Mouse (Mus musculus) embryonic facial prominence, embryonic 14.5 days (tissue): ENCODE results near the gene Wfdc17. TPM values are rescaled to one million over a fixed set of nuclear protein-coding genes. Genes with fewer than 3 reads are reported as not detected.
A peak's percentile ranks its signal among the peaks of the same experiment; 100 is the strongest.

Experiments
- ATAC-seq: fragments of 200-750 bp; cut with Nextera tagmentation; 2 replicates; pipeline ENCODE4 v1.8.0; 2017; ENCODE audit warnings: low read depth, moderate number of reproducible peaks, moderate TSS enrichment
- DNase-seq: peaks from one replicate; pipeline ENCODE4 v3.0.0-alpha.2; 2015; ENCODE audit warnings: low spot score
- H3K27ac ChIP-seq: fragments of 300-500 bp; sonication (generic); replicated peaks from 2 replicates; pipeline ENCODE4 v1.5.1; 2014; ENCODE audit warnings: low read depth, mild to moderate bottlenecking, low read length, moderate library complexity
- H3K27me3 ChIP-seq: fragments of 300-500 bp; sonication (generic); replicated peaks from 2 replicates; pipeline ENCODE4 v1.6.1; 2014; ENCODE audit warnings: low read length; ENCODE audit not compliant: control insufficient read depth, insufficient read depth
- H3K36me3 ChIP-seq: fragments of 300-500 bp; sonication (generic); 2 replicates; pipeline ENCODE4 v1.6.1; 2014; ENCODE audit warnings: low read length, mixed read lengths; ENCODE audit not compliant: control insufficient read depth, insufficient read depth
- H3K4me1 ChIP-seq: fragments of 300-500 bp; sonication (generic); 2 replicates; pipeline ENCODE4 v1.6.1; 2014; ENCODE audit warnings: antibody characterized with exemption, low read length; ENCODE audit not compliant: control insufficient read depth, insufficient read depth
- H3K4me2 ChIP-seq: fragments of 300-500 bp; sonication (generic); 2 replicates; pipeline ENCODE4 v1.6.1; 2014; ENCODE audit warnings: low read depth, mild to moderate bottlenecking, low read length, moderate library complexity, mixed read lengths
- H3K4me3 ChIP-seq: fragments of 300-500 bp; sonication (generic); 2 replicates; pipeline ENCODE4 v1.5.1; 2014; ENCODE audit warnings: low read depth, mild to moderate bottlenecking, low read length
- H3K9ac ChIP-seq: fragments of 300-500 bp; sonication (generic); 2 replicates; pipeline ENCODE4 v1.6.1; 2014; ENCODE audit warnings: low read depth, mild to moderate bottlenecking, low read length, moderate library complexity, mixed read lengths
- H3K9me3 ChIP-seq: fragments of 300-500 bp; sonication (generic); 2 replicates; pipeline ENCODE4 v1.6.1; 2016; ENCODE audit warnings: low read length; ENCODE audit not compliant: control insufficient read depth
- WGBS: fragments of 180-500 bp; shearing (Covaris S2); extraction: QIAGEN DNeasy Blood & Tissue Kit; methylation state at CpG from one replicate; pipeline ENCODE4 v1.1.7; 2014; 5-methylcytosine and 5-hydroxymethylcytosine counted together
- polyA plus RNA-seq: library from polyadenylated mRNA; unstranded; fragments of >200 nt; fragmentation: Nextera tagmentation; extraction: Ambion mirVana; gene quantifications from 2 replicates; pipeline ENCODE4 v1.2.1, GENCODE M21; 2014

Wfdc17 gene
- polyA plus RNA-seq, 1 experiment from 2014 or later = 4.9 TPM

- Histone ChIP-seq H3K4me2 (no peak overlapping the region), H3K9ac (no peak overlapping the region), H3K36me3 (no peaks in the 10 kb centered on the region), H3K9me3 (no peaks in the 10 kb centered on the region), H3K4me1 (no peaks in the 10 kb centered on the region), H3K27ac (no peak overlapping the region), H3K27me3 (no peaks in the 10 kb centered on the region), H3K4me3 (no peak overlapping the region)
- WGBS = 58% methylated on average over 1 of the region's 1 CpGs
- ATAC-seq (no peak), DNase-seq (no peak)
Observed at GRCm38 (mm10) chr11:83692008-83692407, 11.8 kb upstream of the Wfdc17 start.

GRCm38 (mm10) chr11:83708715-83709114 lies 4.9 kb downstream of the Wfdc17 start, which contains the start of gene Wfdc18:
Gene Wfdc18, plus strand, starts transcription at chr11:83709015.
- Histone ChIP-seq H3K4me1 (no peaks in the 10 kb centered on the region), H3K4me2 (no peak within 1 kb of the TSS), H3K27me3 (no peaks in the 10 kb centered on the region), H3K9me3 (no peaks in the 10 kb centered on the region), H3K4me3 (no peak within 1 kb of the TSS), H3K27ac (no peak within 1 kb of the TSS), H3K36me3 (no peaks in the 10 kb centered on the region), H3K9ac (no peak within 1 kb of the TSS)
- WGBS = 65% methylated on average over 4 of the region's 4 CpGs
- DNase-seq (no peak), ATAC-seq (no peak)

GRCm38 (mm10) chr11:83709683-83710082 lies 5.9 kb downstream of the Wfdc17 start:
- 84% methylated on average over 5 of the region's 5 CpGs for WGBS
- Histone ChIP-seq H3K9ac (no peak overlapping the region), H3K4me1 (no peaks in the 10 kb centered on the region), H3K4me2 (no peak overlapping the region), H3K9me3 (no peaks in the 10 kb centered on the region), H3K27me3 (no peaks in the 10 kb centered on the region), H3K4me3 (no peak overlapping the region), H3K27ac (no peak overlapping the region), H3K36me3 (no peaks in the 10 kb centered on the region)
- DNase-seq (no peak), ATAC-seq (no peak)

- H3K36me3 ChIP-seq = no peaks in the 10 kb centered on the region
- H3K4me3 ChIP-seq = no peak overlapping the region
- DNase-seq = no peak
- H3K9me3 ChIP-seq = no peaks in the 10 kb centered on the region
- no peaks in the 10 kb centered on the region for H3K4me1 ChIP-seq
- no peak for ATAC-seq
- 64% methylated on average over 1 of the region's 1 CpGs for WGBS
- no peak overlapping the region for H3K9ac ChIP-seq
- H3K4me2 ChIP-seq = no peak overlapping the region
- no peak overlapping the region for H3K27ac ChIP-seq
- no peaks in the 10 kb centered on the region for H3K27me3 ChIP-seq
Observed at GRCm38 (mm10) chr11:83712671-83713070, 8.9 kb downstream of the Wfdc17 start.

GRCm38 (mm10) chr11:83713925-83714324 lies 10.1 kb downstream of the Wfdc17 start:
- H3K36me3 ChIP-seq = no peaks in the 10 kb centered on the region
- H3K9ac ChIP-seq = no peak overlapping the region
- no peak overlapping the region for H3K27ac ChIP-seq
- 80% methylated on average over 2 of the region's 2 CpGs for WGBS
- DNase-seq = no peak
- no peak overlapping the region for H3K4me2 ChIP-seq
- H3K27me3 ChIP-seq = no peaks in the 10 kb centered on the region
- no peaks in the 10 kb centered on the region for H3K9me3 ChIP-seq
- H3K4me3 ChIP-seq = no peak overlapping the region
- H3K4me1 ChIP-seq = no peaks in the 10 kb centered on the region
- no peak for ATAC-seq

- Histone ChIP-seq H3K9ac (no peak overlapping the region), H3K4me2 (no peak overlapping the region), H3K4me3 (no peak overlapping the region), H3K4me1 (no peaks in the 10 kb centered on the region), H3K9me3 (no peaks in the 10 kb centered on the region), H3K27me3 (no peaks in the 10 kb centered on the region), H3K36me3 (no peaks in the 10 kb centered on the region), H3K27ac (no peak overlapping the region)
- no peak for ATAC-seq
- 82% methylated on average over 6 of the region's 6 CpGs for WGBS
- no peak for DNase-seq
Observed at GRCm38 (mm10) chr11:83717042-83717665, 13.4 kb downstream of the Wfdc17 start.

GRCm38 (mm10) chr11:83720766-83721165 lies 17.0 kb downstream of the Wfdc17 start:
- Histone ChIP-seq H3K4me3 (no peak overlapping the region), H3K9ac (no peak overlapping the region), H3K4me1 (no peaks in the 10 kb centered on the region), H3K36me3 (no peaks in the 10 kb centered on the region), H3K27me3 (no peaks in the 10 kb centered on the region), H3K9me3 (no peaks in the 10 kb centered on the region), H3K4me2 (no peak overlapping the region), H3K27ac (no peak overlapping the region)
- ATAC-seq = no peak
- DNase-seq = no peak

- 59% methylated on average over 3 of the region's 3 CpGs for WGBS
Observed at GRCm38 (mm10) chr11:83728757-83729432, 25.1 kb downstream of the Wfdc17 start.

GRCm38 (mm10) chr11:83731116-83731515 lies 27.3 kb downstream of the Wfdc17 start:
- ATAC-seq = no peak
- H3K4me3 ChIP-seq = no peak overlapping the region
- no peak overlapping the region for H3K27ac ChIP-seq
- H3K9ac ChIP-seq = no peak overlapping the region
- WGBS = 78% methylated on average over 1 of the region's 1 CpGs
- H3K9me3 ChIP-seq = 0 out of 2 replicates have a peak, but pooled peaks cover 3% of the 10 kb centered on the region
- no peak overlapping the region for H3K4me2 ChIP-seq
- no peaks in the 10 kb centered on the region for H3K36me3 ChIP-seq
- H3K27me3 ChIP-seq = no peaks in the 10 kb centered on the region
- peak; percentile 16 for DNase-seq
- no peaks in the 10 kb centered on the region for H3K4me1 ChIP-seq

More at GRCm38 (mm10) chr11:83728757-83729432, 25.1 kb downstream of the Wfdc17 start:
- ATAC-seq (no peak), DNase-seq (no peak)
- Histone ChIP-seq H3K27ac (no peak overlapping the region), H3K36me3 (no peaks in the 10 kb centered on the region), H3K9ac (no peak overlapping the region), H3K4me1 (no peaks in the 10 kb centered on the region), H3K27me3 (no peaks in the 10 kb centered on the region), H3K9me3 (0 out of 2 replicates have a peak, but pooled peaks cover 1% of the 10 kb centered on the region), H3K4me2 (no peak overlapping the region), H3K4me3 (no peak overlapping the region)
